Mouse (Mus musculus): ENCODE measurements at regions not wholly inside any gene's neighbourhood (a gene's known extent, or its start where the extent isn't known, plus 50 kb on each side); places are given as distances from the start of the nearest gene placed in this dataset.
A peak's percentile ranks its signal among the peaks of the same experiment; 100 is the strongest.

GRCm38 (mm10) chr3:146337429-146337828 is 67.0 kb upstream of the Ssx2ip start:
- no peak for DNase-seq (ENCODE audit: low spot score)

- DNase-seq (ENCODE audit: low spot score) = no peak
These were observed 66.6 kb upstream of the Ssx2ip start for GRCm38 (mm10) chr3:146337861-146338281.

- DNase-seq (ENCODE audit: low spot score) = no peak
These were observed 66.0 kb upstream of the Ssx2ip start for GRCm38 (mm10) chr3:146338445-146338844.

GRCm38 (mm10) chr3:146340316-146341055 is 64.0 kb upstream of the Ssx2ip start:
- DNase-seq (ENCODE audit: low spot score) = no peak

- no peak for DNase-seq (ENCODE audit: low spot score)
These were observed 62.6 kb upstream of the Ssx2ip start for GRCm38 (mm10) chr3:146341652-146342340.

GRCm38 (mm10) chr3:146342727-146343126 is 61.7 kb upstream of the Ssx2ip start:
- no peak for DNase-seq (ENCODE audit: low spot score)

- DNase-seq (ENCODE audit: low spot score) = peak; percentile 48
These were observed 60.6 kb upstream of the Ssx2ip start for GRCm38 (mm10) chr3:146343649-146344401.

GRCm38 (mm10) chr3:146344402-146345025 is 59.9 kb upstream of the Ssx2ip start:
- DNase-seq (ENCODE audit: low spot score) = no peak

GRCm38 (mm10) chr3:146345308-146345780 is 59.1 kb upstream of the Ssx2ip start:
- peak; percentile 42 for DNase-seq (ENCODE audit: low spot score)

GRCm38 (mm10) chr3:146345946-146346345 is 58.5 kb upstream of the Ssx2ip start:
- DNase-seq (ENCODE audit: low spot score) = no peak

- DNase-seq (ENCODE audit: low spot score) = no peak
These were observed 57.1 kb upstream of the Ssx2ip start for GRCm38 (mm10) chr3:146347311-146347710.

- DNase-seq (ENCODE audit: low spot score) = no peak
These were observed 55.5 kb upstream of the Ssx2ip start for GRCm38 (mm10) chr3:146348921-146349320.

GRCm38 (mm10) chr3:146349393-146349792 is 55.0 kb upstream of the Ssx2ip start:
- DNase-seq (ENCODE audit: low spot score) = no peak

GRCm38 (mm10) chr3:146350126-146350525 is 54.3 kb upstream of the Ssx2ip start:
- DNase-seq (ENCODE audit: low spot score) = no peak

GRCm38 (mm10) chr3:146351468-146351867 is 53.0 kb upstream of the Ssx2ip start:
- no peak for DNase-seq (ENCODE audit: low spot score)

GRCm38 (mm10) chr3:146352187-146352586 is 52.3 kb upstream of the Ssx2ip start:
- no peak for DNase-seq (ENCODE audit: low spot score)

- DNase-seq (ENCODE audit: low spot score) = no peak
These were observed 50.5 kb upstream of the Ssx2ip start for GRCm38 (mm10) chr3:146353961-146354360.
